Mouse (Mus musculus) 3134 (cell line): Measurements from ENCODE around the gene Vmn2r30.
A peak's percentile ranks its signal among the peaks of the same experiment; 100 is the strongest.
"Not testable (repeated sequence)": the region's sequence is repeated elsewhere in the genome, so short reads cannot be mapped to it uniquely, and the experiment has no call there.

ENCODE experiments used
- DNase-seq: peaks from one replicate; pipeline ENCODE4 v3.0.0-alpha.2; 2011; ENCODE audit warnings: low spot score; ENCODE audit not compliant: insufficient read length; ENCODE audit errors: extremely low read depth

Gene Vmn2r30

DNA sequence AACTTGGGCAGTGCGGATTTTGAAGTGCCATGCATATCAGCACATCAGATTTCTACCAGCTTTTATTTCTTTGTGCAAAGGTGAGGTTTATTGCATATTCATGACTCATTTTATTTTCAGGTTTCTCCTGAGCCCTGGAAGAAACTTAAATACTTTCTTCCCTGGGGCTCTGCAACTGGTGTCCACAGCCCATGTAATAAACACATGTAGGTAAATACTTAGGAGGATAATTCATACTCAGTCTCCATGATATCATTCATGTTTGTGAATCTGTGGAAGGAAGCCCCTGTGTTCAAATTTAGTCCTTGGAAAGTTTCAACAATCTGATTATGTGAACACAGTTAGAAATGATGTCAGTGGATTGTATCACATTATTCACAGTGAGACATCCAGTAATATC lies at the start of gene Vmn2r30:
TSS of gene Vmn2r30 (minus strand) at position 101 of the 400 bp plus-strand sequence.
- DNase-seq: not testable (repeated sequence)

DNA sequence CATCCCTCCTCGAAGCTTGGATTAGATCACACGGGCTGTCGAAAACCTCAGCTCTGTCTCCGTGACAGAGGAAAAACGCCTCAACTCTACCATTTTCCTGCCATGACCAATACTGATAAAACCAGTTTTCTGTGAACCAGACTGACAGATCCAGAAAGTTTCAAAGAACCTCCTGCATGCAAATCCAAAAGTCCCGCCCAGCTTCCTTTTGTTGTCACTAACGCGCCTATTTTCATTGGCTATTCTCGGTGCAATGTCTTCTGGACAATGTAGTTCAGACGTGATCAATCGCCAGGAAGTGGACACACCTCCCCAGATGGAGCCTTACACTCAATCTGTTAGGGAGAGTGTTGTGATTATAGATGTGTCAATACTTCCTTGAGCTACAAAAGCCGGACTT lies 37.0 kb upstream of the Vmn2r30 start, which contains the start of gene Gm45783:
TSS of gene Gm45783 (minus strand) at position 143 of the 400 bp plus-strand sequence.
- not testable (repeated sequence) for DNase-seq

DNA sequence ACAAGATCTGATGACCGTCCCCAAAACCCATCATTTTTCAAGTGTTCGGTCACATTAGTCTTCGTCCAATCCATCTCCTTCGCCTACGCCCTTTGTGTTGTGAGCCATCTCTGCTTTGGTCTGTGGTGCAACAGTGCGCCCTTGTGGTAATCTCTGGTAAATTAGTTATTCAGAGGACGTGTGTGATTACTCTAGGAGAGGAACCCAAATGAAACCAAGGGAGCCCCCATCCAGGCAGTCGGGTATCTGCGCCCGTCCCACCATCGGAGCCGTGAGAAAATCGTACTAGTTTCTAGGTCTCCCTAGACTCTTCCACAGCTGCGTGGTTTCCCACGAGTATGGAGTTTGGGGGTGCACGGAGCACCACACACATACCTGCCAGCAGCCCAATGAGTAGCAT lies 41.8 kb downstream of the Vmn2r30 start:
- peak; percentile 14 for DNase-seq

DNA sequence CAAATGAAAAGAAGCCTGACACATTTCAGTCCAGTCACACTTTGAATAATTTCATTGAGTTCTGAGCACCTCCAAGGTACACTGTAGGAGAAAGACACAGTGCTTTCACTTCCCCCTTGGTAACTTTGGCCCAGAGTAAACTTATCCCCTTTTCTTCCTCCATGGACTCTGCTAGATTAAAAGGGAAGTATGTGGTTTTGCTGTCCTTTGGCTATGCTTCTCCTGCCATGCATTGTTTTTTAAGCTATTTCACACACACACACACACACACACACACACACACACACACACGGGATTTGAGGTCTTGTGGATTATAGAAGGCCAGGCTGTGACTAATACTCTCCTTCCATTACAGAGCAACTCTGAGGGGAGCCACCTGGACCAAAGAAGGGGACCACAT lies 56.0 kb downstream of the Vmn2r30 start:
- no peak for DNase-seq

DNA sequence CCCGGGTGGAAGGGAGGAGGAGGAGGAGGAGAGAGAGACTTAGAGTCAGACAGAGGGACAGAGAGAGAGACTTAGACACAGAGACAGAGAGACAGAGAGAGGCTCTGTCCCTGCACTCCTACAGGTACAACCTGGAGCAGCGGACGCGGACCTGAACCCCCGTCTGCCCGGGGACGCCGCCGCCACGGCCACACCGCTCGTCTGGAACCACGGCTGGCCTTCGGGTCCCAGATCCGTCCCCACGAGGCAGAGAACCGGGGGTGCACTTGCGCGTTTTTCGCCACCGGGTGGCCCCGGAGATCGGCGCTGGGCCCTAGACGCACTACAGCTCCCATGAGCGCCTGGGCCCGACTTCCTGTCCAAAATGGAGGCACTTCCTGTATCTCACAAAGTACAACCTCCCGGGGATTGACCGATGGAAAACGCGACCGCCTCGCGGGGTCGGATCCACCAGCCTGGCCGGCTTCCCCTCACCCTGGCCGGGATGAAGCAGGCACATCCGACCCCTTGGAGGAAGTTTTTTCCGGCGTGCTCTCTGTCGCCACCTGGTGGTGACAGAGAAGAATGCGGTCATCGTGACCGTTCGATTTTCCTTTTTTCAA lies 59.3 kb downstream of the Vmn2r30 start, which contains the start of gene Gm45844:
TSS of gene Gm45844 (minus strand) at position 324 of the 602 bp plus-strand sequence.
- peak; percentile 66 for DNase-seq

DNA sequence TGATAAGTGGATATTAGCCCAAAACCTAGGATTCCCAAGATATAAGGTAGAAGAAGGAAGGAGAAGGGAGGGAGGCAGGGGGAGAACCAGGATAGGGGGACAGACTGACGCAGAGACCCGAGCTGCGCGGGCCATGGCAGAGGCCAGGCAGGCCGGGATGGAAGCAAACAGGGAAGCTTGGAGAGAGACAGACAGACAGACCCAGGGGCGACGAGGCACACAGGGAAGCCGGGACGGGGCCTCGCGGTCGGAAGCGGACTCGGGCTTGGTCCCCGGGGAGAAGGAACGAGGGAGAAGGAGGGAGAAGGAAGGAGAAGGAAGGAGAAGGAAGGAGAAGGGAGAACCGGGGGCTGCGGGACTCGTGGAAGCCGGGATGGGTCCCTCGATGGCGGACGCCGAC lies 59.9 kb downstream of the Vmn2r30 start:
- peak; percentile 43 for DNase-seq
